Mouse (Mus musculus): ENCODE measurements around the gene Bub1.

The Bub1 gene

GRCm38 (mm10) chr2:127775013-127775412 lies 56.7 kb downstream of the Bub1 start:
- no peak for DNase-seq (ENCODE audit: low spot score in 2 of 2)

- no peak for DNase-seq (ENCODE audit: low spot score in 2 of 2)
These were observed 57.1 kb downstream of the Bub1 start for GRCm38 (mm10) chr2:127774578-127774941.

- DNase-seq (ENCODE audit: low spot score in 2 of 2): no peak
These were observed 57.6 kb downstream of the Bub1 start for GRCm38 (mm10) chr2:127773938-127774577.

- no peak for DNase-seq (ENCODE audit: low spot score in 2 of 2)
These were observed 70.1 kb downstream of the Bub1 start for GRCm38 (mm10) chr2:127761587-127761986.

GRCm38 (mm10) chr2:127760429-127761000 lies 71.2 kb downstream of the Bub1 start:
- DNase-seq (ENCODE audit: low spot score in 2 of 2): no peak

- no peak for DNase-seq (ENCODE audit: low spot score in 2 of 2)
These were observed 71.7 kb downstream of the Bub1 start for GRCm38 (mm10) chr2:127760014-127760413.

- no peak for DNase-seq (ENCODE audit: low spot score in 2 of 2)
These were observed 72.3 kb downstream of the Bub1 start for GRCm38 (mm10) chr2:127759157-127759880.

- no peak for DNase-seq (ENCODE audit: low spot score in 2 of 2)
These were observed 74.5 kb downstream of the Bub1 start for GRCm38 (mm10) chr2:127757171-127757570.

- DNase-seq (ENCODE audit: low spot score in 2 of 2): no peak
These were observed 77.6 kb downstream of the Bub1 start for GRCm38 (mm10) chr2:127754113-127754512.

- no peak for DNase-seq (ENCODE audit: low spot score in 2 of 2)
These were observed 79.6 kb downstream of the Bub1 start for GRCm38 (mm10) chr2:127751849-127752610.

Measured in thymus, postnatal 10 days (tissue).